Mouse (Mus musculus): ENCODE measurements around the gene Olfr693. TPM values are rescaled to one million over a fixed set of nuclear protein-coding genes. Genes with fewer than 3 reads are reported as not detected.

Olfr693 gene
- total and polyA plus RNA-seq, 3 experiments = not detected

- no peak overlapping the region for H3K4me3 ChIP-seq (ENCODE audit: control insufficient read depth in 1 of 2, insufficient read depth in 1 of 2, low read depth in 2 of 2, low read length in 2 of 2)
Observed at GRCm38 (mm10) chr7:106685382-106685781, 5.0 kb upstream of the Olfr693 start.

GRCm38 (mm10) chr7:106652344-106652652 is 28.1 kb downstream of the Olfr693 start:
- Histone ChIP-seq H3K4me3 (ENCODE audit: control insufficient read depth in 1 of 2, insufficient read depth in 1 of 2, low read depth in 2 of 2, low read length in 2 of 2) (no peak overlapping the region), H3K27ac (ENCODE audit: control insufficient read depth, low read depth, low read length) (peak overlapping the region; percentile 95), H3K36me3 (ENCODE audit: control insufficient read depth in 1 of 2, insufficient read depth in 2 of 2, low read length in 2 of 2) (peaks cover 0 to 31% of the 10 kb centered on the region in 2 experiments; a peak in 2 of 4 replicates), H3K79me2 (ENCODE audit: control insufficient read depth, insufficient read depth, low read length, poor library complexity) (no peaks in the 10 kb centered on the region), H3K27me3 (ENCODE audit: control insufficient read depth in 1 of 2, insufficient read depth in 2 of 2, low read length in 2 of 2) (no peaks in the 10 kb centered on the region), H3K4me1 (ENCODE audit: control insufficient read depth in 1 of 2, insufficient read depth in 2 of 2, low read length in 2 of 2) (peaks cover 12 to 14% of the 10 kb centered on the region in 2 experiments), H3K9ac (ENCODE audit: control insufficient read depth, low read depth, low read length, poor library complexity, severe bottlenecking) (no peak overlapping the region), H3K9me3 (replicated peaks; ENCODE audit: insufficient read depth, low read length) (no peaks in the 10 kb centered on the region)
- peak; percentile 69 for DNase-seq (ENCODE audit: low read depth, low spot score)
- TF ChIP-seq ETS1 (IDR thresholded peaks at IDR 0.05; ENCODE audit: low read depth, low read length) (peak; percentile 67), SIN3A (IDR thresholded peaks at IDR 0.05; ENCODE audit: low read length) (peak; percentile 54; the same call in 1 of the 2 replicates), CHD1 (IDR thresholded peaks at IDR 0.05; ENCODE audit: low read depth, low read length) (0 out of 2 replicates have a peak, but pooled peaks have one; percentile 73), POLR2AphosphoS2 (IDR thresholded peaks at IDR 0.05; ENCODE audit: low read length) (no peak), TCF12 (IDR thresholded peaks at IDR 0.05; ENCODE audit: low read depth, low read length) (peak; percentile 74), RCOR1 (IDR thresholded peaks at IDR 0.05; ENCODE audit: low read depth, low read length) (peak; percentile 62), ZNF384 (IDR thresholded peaks at IDR 0.05; ENCODE audit: low read depth, low read length) (no peak), POLR2AphosphoS5 (IDR thresholded peaks at IDR 0.05; ENCODE audit: borderline replicate concordance, low read depth, low read length) (no peak), ZC3H11A (IDR thresholded peaks at IDR 0.05; ENCODE audit: low read depth, low read length) (no peak; the same call in 1 of the 2 replicates), EP300 (IDR thresholded peaks at IDR 0.05; ENCODE audit: low read depth in 1 of 2, low read length in 2 of 2) (peak; percentile 56 to 78; a peak in 3 of 4 replicates), MYB (IDR thresholded peaks at IDR 0.05; ENCODE audit: low read depth, low read length) (peak; percentile 48), BHLHE40 (IDR thresholded peaks at IDR 0.05; ENCODE audit: borderline replicate concordance, low read depth, low read length) (peak; percentile 43; the same call in 1 of the 2 replicates), GATA1 (IDR thresholded peaks at IDR 0.05; ENCODE audit: low read depth, low read length) (peak; percentile 82), MYC (IDR thresholded peaks at IDR 0.05; ENCODE audit: low read depth, low read length) (peak; percentile 51; the same call in 1 of the 2 replicates), POLR2A (IDR thresholded peaks at IDR 0.05; ENCODE audit: control insufficient read depth in 1 of 2, insufficient read depth in 1 of 2, low read depth in 1 of 2, low read length in 2 of 2, poor library complexity in 1 of 2) (no peak), ZKSCAN1 (IDR thresholded peaks at IDR 0.05; ENCODE audit: low read depth, low read length) (0 out of 2 replicates have a peak, but pooled peaks have one; percentile 26), MAZ (IDR thresholded peaks at IDR 0.05; ENCODE audit: low read depth, low read length) (0 out of 2 replicates have a peak, but pooled peaks have one; percentile 14)

More at GRCm38 (mm10) chr7:106685382-106685781, 5.0 kb upstream of the Olfr693 start:
- DNase-seq (ENCODE audit: low read depth, low spot score) = no peak
- no peak overlapping the region for H3K9ac ChIP-seq (ENCODE audit: control insufficient read depth, low read depth, low read length, poor library complexity, severe bottlenecking)
- H3K79me2 ChIP-seq (ENCODE audit: control insufficient read depth, insufficient read depth, low read length, poor library complexity) = no peaks in the 10 kb centered on the region
- H3K27ac ChIP-seq (ENCODE audit: control insufficient read depth, low read depth, low read length) = no peak overlapping the region
- no peaks in the 10 kb centered on the region for H3K27me3 ChIP-seq (ENCODE audit: control insufficient read depth in 1 of 2, insufficient read depth in 2 of 2, low read length in 2 of 2)
- H3K9me3 ChIP-seq (replicated peaks; ENCODE audit: insufficient read depth, low read length) = no peaks in the 10 kb centered on the region
- H3K4me1 ChIP-seq (ENCODE audit: control insufficient read depth in 1 of 2, insufficient read depth in 2 of 2, low read length in 2 of 2) = no peaks in the 10 kb centered on the region
- TF ChIP-seq ETS1 (IDR thresholded peaks at IDR 0.05; ENCODE audit: low read depth, low read length) (no peak), MXI1 (IDR thresholded peaks at IDR 0.05; ENCODE audit: low read depth, low read length) (no peak), CHD2 (IDR thresholded peaks at IDR 0.05; ENCODE audit: low read length) (no peak), NRF1 (IDR thresholded peaks at IDR 0.05; ENCODE audit: insufficient read depth, low read depth, low read length, poor library complexity, severe bottlenecking) (no peak), SMC3 (IDR thresholded peaks at IDR 0.05; ENCODE audit: low read depth, low read length) (no peak), TBP (IDR thresholded peaks at IDR 0.05; ENCODE audit: low read depth, low read length) (no peak), ZC3H11A (IDR thresholded peaks at IDR 0.05; ENCODE audit: low read depth, low read length) (no peak), KAT2A (conservative IDR thresholded peaks at IDR 0.05; ENCODE audit: low read depth, low read length) (no peak), MAZ (IDR thresholded peaks at IDR 0.05; ENCODE audit: low read depth, low read length) (no peak), TCF12 (IDR thresholded peaks at IDR 0.05; ENCODE audit: low read depth, low read length) (no peak)
- no peaks in the 10 kb centered on the region for H3K36me3 ChIP-seq (ENCODE audit: control insufficient read depth in 1 of 2, insufficient read depth in 2 of 2, low read length in 2 of 2)
